Mouse (Mus musculus) urinary bladder, postnatal 10 days (tissue): ENCODE measurements at regions not wholly inside any gene's neighbourhood (a gene's known extent, or its start where the extent isn't known, plus 50 kb on each side); places are given as distances from the start of the nearest gene placed in this dataset.

Source experiments
- DNase-seq: peaks from one replicate; pipeline ENCODE4 v3.0.0; 2022; ENCODE audit warnings: low spot score

- no peak for DNase-seq
These were observed 541.4 kb downstream of the Galc start for GRCm38 (mm10) chr12:97717812-97718211.
